Mouse (Mus musculus) kidney, postnatal 25 days (tissue): Measurements from ENCODE around the gene Sspn.

ENCODE experiments used
- DNase-seq, 2 experiments: peaks; one replicate each; pipeline ENCODE4 v3.0.0; 2021; ENCODE audit warnings: mixed read lengths in 2 of 2

Gene Sspn

GRCm38 (mm10) chr6:145977344-145977743 lies 45.9 kb downstream of the Sspn start:
- no peak for DNase-seq

GRCm38 (mm10) chr6:145977771-145978450 lies 46.5 kb downstream of the Sspn start:
- no peak for DNase-seq

- DNase-seq, result no peak
Observed at GRCm38 (mm10) chr6:145981074-145981473, 49.6 kb downstream of the Sspn start.

GRCm38 (mm10) chr6:145982335-145982734 lies 50.9 kb downstream of the Sspn start:
- no peak for DNase-seq

GRCm38 (mm10) chr6:145990578-145990977 lies 59.1 kb downstream of the Sspn start:
- DNase-seq, result no peak

- DNase-seq, result no peak
Observed at GRCm38 (mm10) chr6:145992526-145992925, 61.1 kb downstream of the Sspn start.

GRCm38 (mm10) chr6:145992985-145993384 lies 61.5 kb downstream of the Sspn start:
- peak in 1 of 2 experiments; percentile 23 for DNase-seq

GRCm38 (mm10) chr6:145998314-145999007 lies 67.0 kb downstream of the Sspn start:
- peak; percentile 6 to 49 for DNase-seq

- no peak for DNase-seq
Observed at GRCm38 (mm10) chr6:146000767-146001166, 69.3 kb downstream of the Sspn start.

GRCm38 (mm10) chr6:146001396-146002191 lies 70.2 kb downstream of the Sspn start:
- no peak for DNase-seq

- DNase-seq, result no peak
Observed at GRCm38 (mm10) chr6:146004174-146004601, 72.7 kb downstream of the Sspn start.

- no peak for DNase-seq
Observed at GRCm38 (mm10) chr6:146005129-146005886, 73.9 kb downstream of the Sspn start.

- no peak for DNase-seq
Observed at GRCm38 (mm10) chr6:146005935-146006564, 74.6 kb downstream of the Sspn start.

GRCm38 (mm10) chr6:146006753-146007152 lies 75.3 kb downstream of the Sspn start:
- DNase-seq, result no peak

- peak in 1 of 2 experiments; percentile 23 for DNase-seq
Observed at GRCm38 (mm10) chr6:146008450-146008981, 77.1 kb downstream of the Sspn start.

GRCm38 (mm10) chr6:146009163-146009915 lies 77.9 kb downstream of the Sspn start:
- DNase-seq, result no peak

GRCm38 (mm10) chr6:146010093-146010764 lies 78.8 kb downstream of the Sspn start:
- DNase-seq, result peak; percentile 14 to 50

GRCm38 (mm10) chr6:146014312-146014711 lies 82.9 kb downstream of the Sspn start:
- DNase-seq, result no peak
